Mouse (Mus musculus): ENCODE data around the gene Mfsd4b5. TPM values are rescaled to one million over a fixed set of nuclear protein-coding genes. Genes with fewer than 3 reads are reported as not detected.

The Mfsd4b5 gene
- polyA plus RNA-seq (2016; fragmentation: Nextera tagmentation; extraction: Ambion mirVana), result 0.07 and 0.11 TPM in 2 replicates

DNA sequence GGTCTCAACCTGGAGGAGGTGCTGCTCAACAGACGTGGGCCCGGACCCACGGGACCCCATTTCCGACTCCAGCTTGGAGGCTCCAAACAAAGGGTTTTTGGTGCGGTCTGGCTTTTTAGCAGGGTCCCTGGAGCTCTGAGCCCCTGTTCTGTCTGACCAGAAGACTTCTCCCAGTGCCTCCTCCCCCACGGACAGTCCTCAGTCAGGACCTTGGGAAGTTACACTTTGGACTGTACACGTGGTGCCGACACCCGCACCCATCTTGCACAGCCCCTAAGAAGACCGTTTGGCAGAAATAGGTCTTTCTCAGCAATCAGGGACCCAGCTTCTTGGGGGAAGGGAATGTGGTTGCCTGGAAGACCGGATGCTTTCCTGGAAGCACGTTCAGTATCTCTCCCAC lies at the start of gene Mfsd4b5:
Mfsd4b5 (minus strand) TSS at position 181 of the 400 bp plus-strand sequence.
- WGBS, result 82% methylated on average over 12 of the region's 12 CpGs
- H3K4me1 ChIP-seq, result peaks cover 7% of the 10 kb centered on the region; the same call in 1 of the 2 replicates

DNA sequence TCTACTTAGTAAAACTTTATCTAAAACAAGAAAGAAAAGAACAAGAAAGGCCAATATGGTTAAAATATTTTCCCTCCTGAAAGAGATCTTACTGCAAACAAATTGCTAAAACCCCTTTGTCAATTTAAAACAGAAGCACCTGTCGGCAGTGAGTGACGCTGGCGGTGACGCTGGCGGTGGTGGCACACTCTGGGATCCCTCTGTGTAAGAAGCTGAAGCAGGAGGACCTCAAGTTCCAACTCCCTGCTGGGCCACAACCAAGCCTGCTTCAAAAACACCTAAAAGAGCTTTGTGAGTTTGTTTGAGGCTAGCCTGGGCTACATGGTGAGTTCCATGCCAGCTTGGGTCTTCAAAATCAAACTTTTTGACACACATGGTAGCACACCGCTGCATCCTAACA lies 48.5 kb upstream of the Mfsd4b5 start:
- Histone ChIP-seq H3K4me1 (no peaks in the 10 kb centered on the region), H3K27me3 (ENCODE audit: insufficient read depth, poor library complexity, severe bottlenecking) (no peaks in the 10 kb centered on the region), H3K9me3 (no peaks in the 10 kb centered on the region), H3K36me3 (no peaks in the 10 kb centered on the region; the same call in 1 of the 2 replicates), H3K4me3 (no peak overlapping the region), H3K27ac (no peak overlapping the region)
- peak; percentile 24 for DNase-seq (ENCODE audit: low spot score)
- WGBS, result 98% methylated on average over 6 of the region's 6 CpGs

More for the DNA sequence above, at the start of gene Mfsd4b5:
- Histone ChIP-seq H3K27me3 (ENCODE audit: insufficient read depth, poor library complexity, severe bottlenecking) (no peaks in the 10 kb centered on the region), H3K27ac (no peak within 1 kb of the TSS), H3K4me3 (no peak within 1 kb of the TSS), H3K36me3 (no peaks in the 10 kb centered on the region), H3K9me3 (no peaks in the 10 kb centered on the region)
- no peak for DNase-seq (ENCODE audit: low spot score)

DNA sequence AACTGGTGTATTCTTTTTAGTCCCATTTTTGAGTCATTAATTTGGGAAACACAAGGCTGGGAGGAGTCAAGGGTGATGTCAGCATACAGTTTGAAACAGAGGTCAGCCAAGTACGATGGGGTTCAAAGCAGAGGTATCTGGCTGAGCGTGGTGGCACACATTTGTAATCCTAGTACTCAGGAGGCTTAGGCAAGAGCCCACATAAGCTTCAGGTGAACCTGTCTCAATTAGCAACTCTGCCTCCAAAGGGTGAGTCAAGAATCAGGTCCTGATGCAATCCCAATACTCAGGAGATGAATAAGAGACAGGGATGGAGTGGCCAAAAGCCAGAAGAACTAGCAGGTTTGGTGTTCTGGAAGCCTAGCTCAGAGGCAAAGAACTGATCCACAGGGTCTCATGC lies 46.5 kb upstream of the Mfsd4b5 start:
- no peaks in the 10 kb centered on the region; the same call in 1 of the 2 replicates for H3K36me3 ChIP-seq
- H3K27ac ChIP-seq, result no peak overlapping the region
- H3K4me3 ChIP-seq, result no peak overlapping the region
- H3K27me3 ChIP-seq (ENCODE audit: insufficient read depth, poor library complexity, severe bottlenecking), result no peaks in the 10 kb centered on the region
- H3K4me1 ChIP-seq, result no peaks in the 10 kb centered on the region
- WGBS, result 91% methylated on average over 2 of the region's 2 CpGs
- no peak for DNase-seq (ENCODE audit: low spot score)
- no peaks in the 10 kb centered on the region for H3K9me3 ChIP-seq

DNA sequence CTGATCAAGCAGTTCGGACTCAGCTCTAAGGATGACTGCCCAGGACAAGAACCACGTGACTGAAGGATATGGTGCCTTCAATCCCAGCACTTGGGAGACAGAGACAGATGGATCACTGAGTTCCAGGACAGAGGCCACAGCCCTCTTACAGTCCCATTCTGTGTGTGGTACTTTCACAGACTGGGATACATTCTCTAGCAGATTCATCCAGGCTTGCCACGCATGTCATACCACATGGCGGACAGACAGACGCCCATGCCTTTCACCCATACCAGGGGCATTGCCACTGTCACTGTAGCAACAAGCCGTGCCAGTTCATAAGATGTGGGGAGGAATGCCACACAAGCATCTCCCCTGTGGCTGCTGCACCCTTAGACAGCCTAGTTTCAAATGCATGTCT lies 44.3 kb upstream of the Mfsd4b5 start:
- 91% methylated on average over 6 of the region's 6 CpGs for WGBS
- Histone ChIP-seq H3K27ac (no peak overlapping the region), H3K4me3 (no peak overlapping the region), H3K27me3 (ENCODE audit: insufficient read depth, poor library complexity, severe bottlenecking) (no peaks in the 10 kb centered on the region), H3K9me3 (no peaks in the 10 kb centered on the region), H3K36me3 (no peaks in the 10 kb centered on the region; the same call in 1 of the 2 replicates), H3K4me1 (no peaks in the 10 kb centered on the region)
- DNase-seq (ENCODE audit: low spot score), result peak; percentile 52

DNA sequence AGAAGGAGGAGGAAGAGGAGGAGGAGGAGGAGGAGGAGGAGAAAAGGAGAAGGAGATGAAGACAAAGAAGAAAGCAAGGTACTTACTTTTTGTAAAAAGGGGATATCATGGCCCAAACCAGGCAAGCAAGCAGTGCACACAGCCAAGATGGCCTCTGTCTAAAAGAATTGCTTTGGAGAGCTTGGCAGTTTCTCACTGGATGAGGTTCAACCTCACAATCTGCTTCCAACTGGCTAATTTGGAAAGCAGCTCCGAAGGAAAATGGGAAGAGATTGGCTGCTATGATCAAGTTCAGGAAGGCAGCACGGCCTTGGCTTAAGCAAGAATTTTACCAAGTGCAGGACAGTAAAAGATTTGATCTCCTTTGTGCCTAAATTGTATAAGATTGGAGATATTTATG lies 43.2 kb upstream of the Mfsd4b5 start:
- no peak overlapping the region for H3K4me3 ChIP-seq
- H3K27ac ChIP-seq, result no peak overlapping the region
- 80% methylated on average over 2 of the region's 2 CpGs for WGBS
- peaks cover 10% of the 10 kb centered on the region; the same call in 1 of the 2 replicates for H3K4me1 ChIP-seq
- no peaks in the 10 kb centered on the region for H3K36me3 ChIP-seq
- no peaks in the 10 kb centered on the region for H3K27me3 ChIP-seq (ENCODE audit: insufficient read depth, poor library complexity, severe bottlenecking)
- DNase-seq (ENCODE audit: low spot score), result no peak
- H3K9me3 ChIP-seq, result no peaks in the 10 kb centered on the region

DNA sequence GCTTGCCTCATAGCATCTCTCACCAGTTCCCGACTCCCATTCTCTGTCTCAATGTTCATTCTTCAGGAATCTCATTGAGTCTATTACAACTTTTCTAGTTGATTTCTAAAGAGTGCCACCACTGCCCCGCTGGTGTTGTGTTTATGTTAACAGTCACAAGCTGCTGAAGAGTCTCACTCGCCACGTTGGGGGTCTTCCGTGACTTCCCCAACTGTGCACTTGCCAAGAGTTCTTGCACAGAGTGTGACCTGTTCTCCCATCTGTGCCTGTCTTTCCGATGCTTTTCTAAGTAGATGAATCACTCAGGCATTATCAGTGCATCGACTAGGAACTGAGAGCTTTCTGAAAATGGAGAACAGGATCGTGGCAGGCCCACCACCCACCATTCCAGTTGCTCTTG lies 41.6 kb upstream of the Mfsd4b5 start:
- Histone ChIP-seq H3K36me3 (no peaks in the 10 kb centered on the region), H3K4me1 (peaks cover 10% of the 10 kb centered on the region; the same call in 1 of the 2 replicates), H3K9me3 (no peaks in the 10 kb centered on the region), H3K27ac (no peak overlapping the region), H3K4me3 (no peak overlapping the region), H3K27me3 (ENCODE audit: insufficient read depth, poor library complexity, severe bottlenecking) (0 out of 2 replicates have a peak, but pooled peaks cover 10% of the 10 kb centered on the region)
- 77% methylated on average over 8 of the region's 8 CpGs for WGBS
- DNase-seq (ENCODE audit: low spot score), result peak; percentile 63

DNA sequence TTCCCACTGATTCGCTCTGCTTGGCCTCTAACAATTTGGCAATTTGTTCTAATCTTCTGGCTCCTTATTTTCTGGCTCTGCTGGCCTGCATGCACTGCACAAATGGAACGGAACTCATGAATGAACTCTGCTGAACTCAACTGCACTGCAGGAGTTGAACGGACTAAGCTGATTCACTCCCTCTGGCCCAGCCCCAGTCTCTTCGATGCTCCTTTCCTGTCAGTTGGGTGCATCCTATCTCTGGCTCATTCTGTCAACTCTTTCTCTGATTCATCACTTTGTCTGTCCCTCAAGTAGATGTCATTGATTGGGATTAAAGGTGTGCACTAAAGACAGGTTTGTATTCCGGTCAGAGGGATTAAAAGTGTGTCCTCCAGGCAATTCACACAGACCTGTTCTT lies 40.1 kb upstream of the Mfsd4b5 start:
- H3K36me3 ChIP-seq, result no peaks in the 10 kb centered on the region
- H3K9me3 ChIP-seq, result no peaks in the 10 kb centered on the region
- peaks cover 15% of the 10 kb centered on the region; the same call in 1 of the 2 replicates for H3K27me3 ChIP-seq (ENCODE audit: insufficient read depth, poor library complexity, severe bottlenecking)
- H3K4me1 ChIP-seq, result peaks cover 10% of the 10 kb centered on the region; the same call in 1 of the 2 replicates
- peak; percentile 61 for DNase-seq (ENCODE audit: low spot score)
- WGBS, result 91% methylated on average over 5 of the region's 5 CpGs
- H3K4me3 ChIP-seq, result no peak overlapping the region
- no peak overlapping the region for H3K27ac ChIP-seq

DNA sequence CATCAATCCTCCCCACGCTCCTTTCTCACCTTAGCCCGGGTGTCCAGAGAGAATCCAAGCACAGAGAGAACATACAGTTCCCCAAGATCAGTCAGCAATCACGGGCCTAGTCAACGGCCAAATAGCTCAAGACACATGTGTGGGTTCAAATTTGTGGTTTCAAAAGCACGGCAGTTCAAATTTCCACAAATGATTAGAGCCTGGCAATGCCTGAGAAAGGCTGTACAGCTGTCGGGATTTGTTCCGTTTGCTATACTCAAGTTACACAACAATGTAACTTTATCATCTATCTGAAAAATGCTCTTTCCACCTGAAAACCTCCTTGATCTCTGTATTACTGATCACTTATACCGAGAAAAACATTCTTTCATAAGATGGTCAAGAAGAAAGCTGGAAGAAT lies 39.1 kb upstream of the Mfsd4b5 start:
- peaks cover 10% of the 10 kb centered on the region; the same call in 1 of the 2 replicates for H3K4me1 ChIP-seq
- no peak for DNase-seq (ENCODE audit: low spot score)
- H3K4me3 ChIP-seq, result peak overlapping the region; percentile 78
- peaks cover 16% of the 10 kb centered on the region; the same call in 1 of the 2 replicates for H3K27me3 ChIP-seq (ENCODE audit: insufficient read depth, poor library complexity, severe bottlenecking)
- WGBS, result 72% methylated on average over 8 of the region's 8 CpGs
- no peaks in the 10 kb centered on the region for H3K36me3 ChIP-seq
- H3K9me3 ChIP-seq, result no peaks in the 10 kb centered on the region
- peak overlapping the region; percentile 83; the same call in 1 of the 2 replicates for H3K27ac ChIP-seq

DNA sequence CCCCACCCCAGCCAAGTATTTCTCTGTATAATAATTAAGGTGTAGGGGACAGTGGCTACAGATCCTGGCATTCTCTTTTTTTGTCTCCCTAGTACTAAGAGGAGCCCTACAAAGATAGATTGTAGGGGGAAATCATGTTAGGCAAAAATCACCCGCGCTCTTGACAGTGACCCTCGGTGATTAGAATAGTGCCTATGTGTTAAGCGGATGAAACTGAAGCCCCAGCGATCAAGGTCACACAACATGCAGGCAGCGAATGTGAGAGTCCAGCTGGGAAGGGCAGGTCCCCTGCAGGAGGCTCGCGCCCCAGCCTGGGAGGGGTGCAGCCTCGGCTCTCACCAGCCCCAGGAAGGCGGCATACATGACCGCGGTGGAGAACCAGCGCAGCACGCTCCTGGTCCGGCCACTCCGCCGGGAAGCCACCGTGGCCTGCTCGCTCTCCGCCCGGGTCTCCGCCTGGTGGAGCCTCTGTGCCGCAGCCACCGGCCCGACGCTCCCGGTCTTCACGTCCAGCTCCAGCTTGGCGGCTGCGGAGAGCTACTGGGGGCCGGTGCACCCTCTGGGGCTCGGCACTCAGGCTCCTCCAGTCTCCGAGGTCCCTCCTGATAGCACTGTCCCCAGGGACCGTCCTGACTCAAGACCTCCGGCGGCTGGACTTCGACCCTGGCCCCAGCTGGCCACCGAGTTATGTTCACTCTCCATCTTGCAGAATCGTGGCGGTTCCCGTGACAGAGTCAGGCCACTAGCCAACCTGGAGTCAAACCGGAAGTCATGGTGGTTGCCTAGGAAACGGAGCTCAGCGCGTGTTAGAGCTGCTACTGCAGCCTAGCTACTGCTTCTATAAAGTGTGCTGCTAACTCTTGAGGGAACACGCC lies 38.3 kb upstream of the Mfsd4b5 start, which contains the start of gene Mfsd4b1:
Mfsd4b1 (minus strand) TSS at position 715 of the 875 bp plus-strand sequence.
- H3K9me3 ChIP-seq, result no peaks in the 10 kb centered on the region
- H3K4me1 ChIP-seq, result peaks cover 10% of the 10 kb centered on the region; the same call in 1 of the 2 replicates
- H3K27me3 ChIP-seq (ENCODE audit: insufficient read depth, poor library complexity, severe bottlenecking), result peaks cover 16% of the 10 kb centered on the region; the same call in 1 of the 2 replicates
- under 1% methylated on average over 46 of the region's 46 CpGs for WGBS
- DNase-seq (ENCODE audit: low spot score), result peak; percentile 94
- no peaks in the 10 kb centered on the region for H3K36me3 ChIP-seq
- H3K27ac ChIP-seq, result peak within 1 kb of the TSS; percentile 83
- peak within 1 kb of the TSS; percentile 78 for H3K4me3 ChIP-seq

DNA sequence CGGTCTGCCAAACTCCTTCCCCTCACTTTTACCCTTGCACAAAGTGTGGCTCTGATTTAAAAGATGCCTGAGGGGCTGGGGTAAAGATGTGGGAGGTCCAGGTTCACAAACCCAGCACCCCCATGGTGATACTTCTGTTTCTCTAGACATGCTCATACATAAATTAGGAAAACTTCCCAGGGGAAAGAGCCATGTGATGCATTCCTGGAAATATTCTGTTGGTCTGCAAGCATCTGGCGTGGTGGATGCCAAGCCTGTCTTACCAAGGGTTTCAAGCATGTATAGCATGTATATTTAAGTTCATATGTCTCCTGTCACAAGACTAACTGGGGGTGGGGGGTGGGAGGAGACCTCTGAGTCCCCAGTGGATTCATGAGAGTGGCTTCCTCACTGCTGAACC lies 34.0 kb upstream of the Mfsd4b5 start:
- Histone ChIP-seq H3K36me3 (no peaks in the 10 kb centered on the region), H3K4me1 (peaks cover 9% of the 10 kb centered on the region; the same call in 1 of the 2 replicates), H3K27ac (no peak overlapping the region), H3K9me3 (no peaks in the 10 kb centered on the region), H3K4me3 (no peak overlapping the region), H3K27me3 (ENCODE audit: insufficient read depth, poor library complexity, severe bottlenecking) (peaks cover 16% of the 10 kb centered on the region; the same call in 1 of the 2 replicates)
- 57% methylated on average over 2 of the region's 2 CpGs for WGBS
- DNase-seq (ENCODE audit: low spot score), result no peak

DNA sequence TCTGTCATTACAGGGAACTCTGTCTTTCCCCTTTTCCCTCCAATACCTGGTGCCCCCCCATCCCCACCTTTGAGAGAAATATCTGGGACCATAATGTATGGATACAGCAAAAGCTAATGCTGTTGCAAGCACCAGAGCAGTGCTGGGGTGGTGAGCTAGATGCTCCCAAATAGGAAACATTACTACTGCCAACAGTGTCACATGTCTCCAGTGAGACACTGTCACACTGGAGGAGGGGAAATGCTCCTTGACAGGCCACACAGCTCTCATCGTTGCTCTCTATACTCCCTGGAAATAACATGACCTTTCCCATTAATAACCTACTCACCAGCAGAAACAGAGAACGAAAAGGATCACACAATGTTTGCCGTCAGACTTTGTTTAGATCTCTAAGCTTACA lies 33.0 kb upstream of the Mfsd4b5 start:
- Histone ChIP-seq H3K27me3 (ENCODE audit: insufficient read depth, poor library complexity, severe bottlenecking) (peaks cover 16% of the 10 kb centered on the region; the same call in 1 of the 2 replicates), H3K27ac (no peak overlapping the region), H3K9me3 (no peaks in the 10 kb centered on the region), H3K4me1 (no peaks in the 10 kb centered on the region), H3K36me3 (no peaks in the 10 kb centered on the region), H3K4me3 (no peak overlapping the region)
- WGBS, result 66% methylated on average over 3 of the region's 3 CpGs
- DNase-seq (ENCODE audit: low spot score), result no peak

DNA sequence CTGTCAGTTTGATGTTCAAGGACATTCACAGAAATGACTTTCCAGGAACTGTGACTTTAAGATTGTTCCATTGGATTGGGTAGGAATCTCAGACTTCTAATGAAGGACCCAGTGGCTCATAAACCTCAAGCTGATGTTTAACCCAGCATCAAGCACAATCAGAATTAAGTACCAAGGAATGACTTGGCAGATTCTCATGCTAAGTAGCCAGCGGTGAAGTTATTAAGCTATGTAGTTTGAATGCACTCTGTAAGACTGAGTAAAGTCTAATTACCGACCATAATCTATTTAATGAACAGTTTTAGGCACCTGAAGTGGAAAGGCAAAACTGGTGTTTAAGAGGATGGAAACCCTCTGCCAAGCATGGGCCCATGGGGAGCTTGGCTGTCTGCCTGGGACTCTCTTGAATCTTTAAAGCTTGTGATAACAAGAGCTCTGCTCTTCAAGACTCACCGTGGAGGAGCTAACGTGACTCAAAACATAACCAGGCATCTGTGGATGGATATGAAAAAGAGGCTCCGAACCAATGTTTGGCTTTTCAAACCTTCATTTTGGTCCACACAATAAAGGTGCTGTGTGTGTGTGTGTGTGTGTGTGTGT lies 31.9 kb upstream of the Mfsd4b5 start:
- Histone ChIP-seq H3K4me3 (no peak overlapping the region), H3K4me1 (no peaks in the 10 kb centered on the region), H3K27ac (no peak overlapping the region), H3K36me3 (no peaks in the 10 kb centered on the region), H3K27me3 (ENCODE audit: insufficient read depth, poor library complexity, severe bottlenecking) (peaks cover 9% of the 10 kb centered on the region; the same call in 1 of the 2 replicates), H3K9me3 (no peaks in the 10 kb centered on the region)
- no peak for DNase-seq (ENCODE audit: low spot score)
- 73% methylated on average over 5 of the region's 5 CpGs for WGBS

DNA sequence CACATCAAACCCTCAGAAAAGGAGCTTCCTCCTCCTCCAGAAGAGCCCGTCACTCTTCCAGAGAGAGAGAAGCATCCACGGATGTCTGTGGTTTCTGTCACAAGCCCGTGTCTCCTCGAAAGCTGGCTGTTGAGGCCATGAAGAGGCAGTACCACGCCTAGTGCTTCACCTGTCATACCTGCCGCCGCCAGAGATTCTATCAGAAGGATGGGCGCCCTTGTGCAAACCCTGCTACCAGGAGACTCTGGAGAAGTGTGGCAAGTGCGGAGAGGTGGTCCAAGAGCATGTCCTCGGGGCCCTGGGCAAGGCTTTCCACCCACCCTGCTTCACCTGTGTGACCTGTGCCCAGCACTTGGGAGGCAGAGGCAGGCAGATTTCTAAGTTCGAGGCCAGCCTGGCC lies 23.1 kb upstream of the Mfsd4b5 start:
- no peak overlapping the region for H3K27ac ChIP-seq
- DNase-seq (ENCODE audit: low spot score), result no peak
- H3K27me3 ChIP-seq (ENCODE audit: insufficient read depth, poor library complexity, severe bottlenecking), result no peaks in the 10 kb centered on the region
- no peak overlapping the region for H3K4me3 ChIP-seq
- H3K9me3 ChIP-seq, result no peaks in the 10 kb centered on the region
- 82% methylated on average over 11 of the region's 11 CpGs for WGBS
- no peaks in the 10 kb centered on the region for H3K36me3 ChIP-seq
- peaks cover 5% of the 10 kb centered on the region; the same call in 1 of the 2 replicates for H3K4me1 ChIP-seq

All from heart, embryonic 10.5 days (tissue).